Mouse (Mus musculus): ENCODE results near the gene Hmgb2. TPM values are rescaled to one million over a fixed set of nuclear protein-coding genes. Genes with fewer than 3 reads are reported as not detected.

Gene Hmgb2
- polyA plus RNA-seq, 1 experiment = 46.5 TPM

GRCm38 (mm10) chr8:57520186-57520786, 8.6 kb downstream of the Hmgb2 start:
- peaks cover 38% of the 10 kb centered on the region for H3K4me1 ChIP-seq (ENCODE audit: control insufficient read depth)
- peaks cover 68% of the 10 kb centered on the region for H3K36me3 ChIP-seq (ENCODE audit: control insufficient read depth)
- no peak overlapping the region for H3K4me3 ChIP-seq (replicated peaks)
- TF ChIP-seq GATA1 (IDR thresholded peaks at IDR 0.05; ENCODE audit: low read length) = no peak
- TF ChIP-seq TAL1 (IDR thresholded peaks at IDR 0.05; ENCODE audit: low read length) = no peak
- H3K9me3 ChIP-seq (ENCODE audit: control insufficient read depth, low read length) = no peaks in the 10 kb centered on the region
- H3K27me3 ChIP-seq (ENCODE audit: control insufficient read depth) = no peaks in the 10 kb centered on the region

GRCm38 (mm10) chr8:57528036-57528435, 16.3 kb downstream of the Hmgb2 start:
- no peaks in the 10 kb centered on the region; the same call in none of the 2 replicates for H3K36me3 ChIP-seq (ENCODE audit: control insufficient read depth)
- H3K4me1 ChIP-seq (ENCODE audit: control insufficient read depth) = no peaks in the 10 kb centered on the region; the same call in 1 of the 2 replicates
- H3K9me3 ChIP-seq (ENCODE audit: control insufficient read depth, low read length) = no peaks in the 10 kb centered on the region
- no peaks in the 10 kb centered on the region for H3K27me3 ChIP-seq (ENCODE audit: control insufficient read depth)
- no peak overlapping the region for H3K4me3 ChIP-seq (replicated peaks)
- TF ChIP-seq TAL1 (IDR thresholded peaks at IDR 0.05; ENCODE audit: low read length) (no peak), GATA1 (IDR thresholded peaks at IDR 0.05; ENCODE audit: low read length) (no peak)

- TF ChIP-seq TAL1 (IDR thresholded peaks at IDR 0.05; ENCODE audit: low read length) = no peak
- no peaks in the 10 kb centered on the region for H3K4me1 ChIP-seq (ENCODE audit: control insufficient read depth)
- H3K27me3 ChIP-seq (ENCODE audit: control insufficient read depth) = no peaks in the 10 kb centered on the region
- no peak overlapping the region for H3K4me3 ChIP-seq (replicated peaks)
- H3K36me3 ChIP-seq (ENCODE audit: control insufficient read depth) = no peaks in the 10 kb centered on the region; the same call in none of the 2 replicates
- H3K9me3 ChIP-seq (ENCODE audit: control insufficient read depth, low read length) = no peaks in the 10 kb centered on the region
Measured at GRCm38 (mm10) chr8:57530238-57530637, 18.5 kb downstream of the Hmgb2 start.

DNA sequence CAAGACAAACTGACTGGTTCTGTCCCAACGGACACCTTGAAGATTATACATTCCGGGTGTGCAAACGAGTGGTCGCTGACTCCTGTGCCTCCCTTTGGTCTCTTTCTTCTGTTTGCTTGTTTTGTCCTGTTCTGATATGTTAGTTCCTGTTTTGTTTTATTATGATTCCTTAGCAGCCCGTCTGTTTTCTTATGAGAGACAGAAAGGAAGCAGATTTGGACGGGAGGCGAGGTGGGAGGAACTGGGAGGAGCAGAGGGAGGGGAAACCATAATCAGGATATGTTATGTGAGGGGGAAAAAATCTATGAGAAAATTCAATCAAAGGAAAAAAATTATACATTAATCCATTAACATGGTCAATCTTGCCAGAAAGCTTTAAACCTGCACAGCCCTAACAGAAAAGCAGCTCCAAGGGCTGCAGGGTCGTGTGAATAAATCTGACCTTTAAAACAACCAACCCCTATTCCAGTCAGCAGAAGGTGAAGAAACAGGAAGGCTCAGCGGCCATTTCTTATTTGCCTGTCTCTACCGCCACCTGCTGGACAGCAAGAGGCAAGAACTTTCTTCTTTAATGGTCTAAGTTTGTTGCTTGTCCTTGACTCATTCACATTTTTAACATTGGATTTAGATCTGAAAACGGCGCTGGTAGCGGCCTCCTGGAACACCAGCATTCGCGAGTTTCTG, 19.1 kb downstream of the Hmgb2 start:
- Histone ChIP-seq H3K4me1 (ENCODE audit: control insufficient read depth) (no peaks in the 10 kb centered on the region), H3K36me3 (ENCODE audit: control insufficient read depth) (no peaks in the 10 kb centered on the region; the same call in none of the 2 replicates), H3K27me3 (ENCODE audit: control insufficient read depth) (no peaks in the 10 kb centered on the region), H3K9me3 (ENCODE audit: control insufficient read depth, low read length) (no peaks in the 10 kb centered on the region), H3K4me3 (replicated peaks) (no peak overlapping the region)
- TF ChIP-seq TAL1 (IDR thresholded peaks at IDR 0.05; ENCODE audit: low read length) (no peak), GATA1 (IDR thresholded peaks at IDR 0.05; ENCODE audit: low read length) (no peak)

- TF ChIP-seq GATA1 (IDR thresholded peaks at IDR 0.05; ENCODE audit: low read length) (no peak), TAL1 (IDR thresholded peaks at IDR 0.05; ENCODE audit: low read length) (no peak)
- Histone ChIP-seq H3K27me3 (ENCODE audit: control insufficient read depth) (no peaks in the 10 kb centered on the region), H3K4me1 (ENCODE audit: control insufficient read depth) (no peaks in the 10 kb centered on the region), H3K36me3 (ENCODE audit: control insufficient read depth) (peaks cover 4% of the 10 kb centered on the region), H3K9me3 (ENCODE audit: control insufficient read depth, low read length) (no peaks in the 10 kb centered on the region), H3K4me3 (replicated peaks) (no peak overlapping the region)
Measured at GRCm38 (mm10) chr8:57532223-57532622, 20.5 kb downstream of the Hmgb2 start.

DNA sequence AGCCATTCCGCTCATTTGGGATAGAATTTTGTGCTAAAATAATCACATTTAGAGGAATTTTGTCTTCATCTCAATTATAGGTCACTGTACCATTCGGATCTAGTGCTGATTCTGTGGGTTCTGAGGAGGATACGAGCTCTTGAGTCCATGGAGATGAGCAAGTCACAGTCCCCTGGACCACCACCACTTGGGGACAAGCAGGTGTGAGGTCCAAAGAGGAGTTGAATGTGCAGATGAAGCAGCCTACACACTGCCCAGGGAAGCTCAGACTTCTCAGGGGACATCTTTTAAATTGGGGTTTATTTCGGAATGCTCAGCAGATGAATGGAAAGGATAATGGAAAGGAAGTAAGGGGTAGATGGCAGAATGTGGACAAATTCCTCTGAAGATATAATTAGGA, 21.4 kb downstream of the Hmgb2 start:
- Histone ChIP-seq H3K4me1 (ENCODE audit: control insufficient read depth) (no peaks in the 10 kb centered on the region), H3K27me3 (ENCODE audit: control insufficient read depth) (no peaks in the 10 kb centered on the region), H3K4me3 (replicated peaks) (no peak overlapping the region), H3K36me3 (ENCODE audit: control insufficient read depth) (peaks cover 4% of the 10 kb centered on the region), H3K9me3 (ENCODE audit: control insufficient read depth, low read length) (no peaks in the 10 kb centered on the region)
- TF ChIP-seq TAL1 (IDR thresholded peaks at IDR 0.05; ENCODE audit: low read length) (no peak), GATA1 (IDR thresholded peaks at IDR 0.05; ENCODE audit: low read length) (no peak)

GRCm38 (mm10) chr8:57534495-57534894, 22.8 kb downstream of the Hmgb2 start:
- no peak overlapping the region for H3K4me3 ChIP-seq (replicated peaks)
- H3K4me1 ChIP-seq (ENCODE audit: control insufficient read depth) = no peaks in the 10 kb centered on the region
- no peaks in the 10 kb centered on the region for H3K27me3 ChIP-seq (ENCODE audit: control insufficient read depth)
- TF ChIP-seq TAL1 (IDR thresholded peaks at IDR 0.05; ENCODE audit: low read length) (no peak), GATA1 (IDR thresholded peaks at IDR 0.05; ENCODE audit: low read length) (no peak)
- H3K36me3 ChIP-seq (ENCODE audit: control insufficient read depth) = peaks cover 4% of the 10 kb centered on the region
- no peaks in the 10 kb centered on the region for H3K9me3 ChIP-seq (ENCODE audit: control insufficient read depth, low read length)

DNA sequence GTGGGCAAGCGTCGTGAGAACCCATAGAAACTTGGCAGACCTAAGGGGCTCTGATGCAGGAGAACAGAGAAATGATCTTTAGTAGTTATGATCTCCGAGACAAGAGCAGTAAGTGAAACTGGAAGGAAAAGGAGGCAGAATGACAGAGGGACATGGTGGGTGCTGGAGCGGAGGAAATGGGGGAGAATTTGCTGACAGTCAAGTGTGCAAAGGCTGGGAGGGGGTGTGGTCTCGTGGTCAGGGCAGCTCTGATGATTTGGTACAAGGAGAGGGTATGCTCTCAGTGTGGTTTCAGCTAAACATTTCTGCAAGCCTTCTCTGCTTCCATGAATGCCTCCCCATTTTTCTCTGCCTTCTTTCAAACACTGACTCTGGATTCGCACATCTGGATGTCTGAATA, 24.5 kb downstream of the Hmgb2 start:
- peaks cover 4% of the 10 kb centered on the region for H3K36me3 ChIP-seq (ENCODE audit: control insufficient read depth)
- H3K4me3 ChIP-seq (replicated peaks) = no peak overlapping the region
- no peak for TF ChIP-seq TAL1 (IDR thresholded peaks at IDR 0.05; ENCODE audit: low read length)
- no peak for TF ChIP-seq GATA1 (IDR thresholded peaks at IDR 0.05; ENCODE audit: low read length)

GRCm38 (mm10) chr8:57538601-57539000, 26.9 kb downstream of the Hmgb2 start:
- Histone ChIP-seq H3K9me3 (ENCODE audit: control insufficient read depth, low read length) (no peaks in the 10 kb centered on the region), H3K4me1 (ENCODE audit: control insufficient read depth) (no peaks in the 10 kb centered on the region), H3K36me3 (ENCODE audit: control insufficient read depth) (peaks cover 4% of the 10 kb centered on the region), H3K27me3 (ENCODE audit: control insufficient read depth) (no peaks in the 10 kb centered on the region), H3K4me3 (replicated peaks) (no peak overlapping the region)
- no peak for TF ChIP-seq TAL1 (IDR thresholded peaks at IDR 0.05; ENCODE audit: low read length)
- TF ChIP-seq GATA1 (IDR thresholded peaks at IDR 0.05; ENCODE audit: low read length) = no peak

More for the DNA sequence above, 24.5 kb downstream of the Hmgb2 start:
- Histone ChIP-seq H3K27me3 (ENCODE audit: control insufficient read depth) (no peaks in the 10 kb centered on the region), H3K9me3 (ENCODE audit: control insufficient read depth, low read length) (no peaks in the 10 kb centered on the region), H3K4me1 (ENCODE audit: control insufficient read depth) (no peaks in the 10 kb centered on the region)

Data from erythroblast, embryonic 14.5 days (primary cell).